Mouse (Mus musculus) ES-E14 (cell line): Measurements from ENCODE around the gene Papolg.

Experiments used
- CHD2 ChIP-seq: IDR thresholded peaks from 2 replicates; pipeline ENCODE4 v1.6.1; 2014; ENCODE audit warnings: mild to moderate bottlenecking, low read depth, low read length, inconsistent platforms
- MAFK ChIP-seq: IDR thresholded peaks from 2 replicates; pipeline ENCODE4 v1.6.1; 2014; ENCODE audit warnings: mild to moderate bottlenecking, low read depth, low read length, inconsistent platforms; ENCODE audit not compliant: insufficient read depth
- ZC3H11A ChIP-seq: IDR thresholded peaks from 2 replicates; pipeline ENCODE4 v1.6.1; 2012; ENCODE audit warnings: low read depth, mild to moderate bottlenecking, inconsistent platforms, low read length, borderline replicate concordance

DNA sequence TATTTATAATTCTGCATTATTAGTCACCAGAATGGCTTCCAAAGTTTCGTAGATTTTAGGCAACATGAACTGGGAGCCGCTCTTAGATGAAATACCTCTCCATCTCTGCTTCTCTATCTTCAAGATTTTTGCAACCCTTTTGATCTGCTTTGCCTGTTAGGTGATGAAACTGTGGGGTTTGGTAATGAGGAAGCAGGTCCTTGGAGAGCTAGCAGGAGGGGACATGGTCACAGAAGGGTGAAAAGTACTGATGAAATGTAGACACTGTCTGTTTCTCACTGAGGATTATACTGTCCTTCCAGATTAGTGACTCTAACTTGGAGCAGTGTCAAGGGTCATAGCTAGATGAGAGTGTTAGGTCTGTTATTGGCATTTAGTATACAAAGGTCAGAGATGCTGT is 73.4 kb downstream of the Papolg start:
- TF ChIP-seq ZC3H11A (no peak), CHD2 (no peak), MAFK (no peak)
